Mouse (Mus musculus) liver, embryonic 14.5 days (tissue): Measurements from ENCODE around the gene Saa1.

ENCODE experiments used
- CTCF ChIP-seq: IDR thresholded peaks from 2 replicates; pipeline ENCODE4 v1.5.1; 2016; ENCODE audit warnings: antibody characterized with exemption, low read depth, control low read depth
- EP300 ChIP-seq: IDR thresholded peaks from 2 replicates; pipeline ENCODE4 v1.6.1; 2016; ENCODE audit warnings: antibody characterized with exemption, low read depth

DNA sequence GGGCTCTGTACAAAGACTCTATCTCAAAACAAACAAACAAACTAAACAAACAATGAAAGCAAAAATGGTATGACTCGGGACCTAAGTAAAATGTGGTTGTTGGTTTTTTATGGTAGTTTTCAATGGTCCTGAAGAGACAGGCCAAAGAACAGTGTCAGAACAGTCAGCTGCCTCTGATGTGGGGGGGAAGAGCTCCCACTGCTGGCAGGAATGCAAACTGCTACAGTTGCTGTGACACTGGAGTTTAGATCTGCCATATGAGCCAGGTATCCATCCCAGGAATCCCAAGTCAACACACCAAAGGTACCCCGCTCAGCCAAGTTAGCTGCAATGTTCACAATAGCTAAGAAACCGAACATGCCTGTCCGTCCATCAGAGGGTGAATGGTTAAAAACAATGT lies 27.9 kb upstream of the Saa1 start:
- no peak for TF ChIP-seq EP300
- TF ChIP-seq CTCF: peak; percentile 92
